Mouse (Mus musculus): ENCODE measurements around the gene P4hb. TPM values are rescaled to one million over a fixed set of nuclear protein-coding genes. Genes with fewer than 3 reads are reported as not detected.
A peak's percentile ranks its signal among the peaks of the same experiment; 100 is the strongest.

P4hb gene
- polyA plus RNA-seq, 1 experiment, result 342 TPM

GRCm38 (mm10) chr11:120554834-120555233 is 18.2 kb downstream of the P4hb start:
- H3K27ac ChIP-seq (ENCODE audit: insufficient read depth, low read depth, low read length), result no peak overlapping the region
- H3K36me3 ChIP-seq (ENCODE audit: control insufficient read depth, insufficient read depth, low read length), result no peaks in the 10 kb centered on the region
- WGBS, result 82% methylated on average over 7 of the region's 7 CpGs
- no peaks in the 10 kb centered on the region for H3K27me3 ChIP-seq (replicated peaks; ENCODE audit: control insufficient read depth, insufficient read depth, low read length)
- H3K4me3 ChIP-seq (ENCODE audit: insufficient read depth, low read depth, low read length), result no peak overlapping the region
- no peak for TF ChIP-seq CTCF (conservative IDR thresholded peaks at IDR 0.05; ENCODE audit: insufficient read depth, insufficient read length, low read depth, low read length)
- no peak for TF ChIP-seq POLR2A (IDR thresholded peaks at IDR 0.05; ENCODE audit: low read depth, low read length)
- DNase-seq, result no peak
- H3K4me1 ChIP-seq (ENCODE audit: control insufficient read depth, insufficient read depth, low read length), result peaks cover 7% of the 10 kb centered on the region; the same call in 1 of the 2 replicates

DNA sequence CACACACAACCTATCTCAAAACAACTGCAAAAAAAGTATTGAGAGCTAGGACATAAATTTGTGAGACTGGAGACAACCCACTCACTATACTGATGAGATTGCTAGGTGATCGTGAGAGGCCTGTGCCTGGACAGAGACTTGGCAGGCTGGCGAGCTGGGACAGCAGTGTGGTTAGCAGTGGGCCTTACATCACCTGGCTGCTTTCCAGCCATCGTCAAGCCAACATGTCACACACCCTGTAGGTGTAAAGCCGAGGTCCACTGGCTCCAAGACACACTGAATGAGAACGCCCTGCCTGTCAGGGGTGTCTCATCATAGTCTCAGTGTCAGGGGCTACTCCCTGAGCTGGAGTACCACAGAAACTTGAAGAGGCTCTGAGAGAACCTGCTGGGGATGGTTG is 20.3 kb downstream of the P4hb start:
- H3K27ac ChIP-seq (ENCODE audit: insufficient read depth, low read depth, low read length), result no peak overlapping the region
- H3K4me3 ChIP-seq (ENCODE audit: insufficient read depth, low read depth, low read length), result no peak overlapping the region
- no peaks in the 10 kb centered on the region for H3K27me3 ChIP-seq (replicated peaks; ENCODE audit: control insufficient read depth, insufficient read depth, low read length)
- 71% methylated on average over 5 of the region's 5 CpGs for WGBS
- no peak for DNase-seq
- no peaks in the 10 kb centered on the region for H3K36me3 ChIP-seq (ENCODE audit: control insufficient read depth, insufficient read depth, low read length)
- no peak for TF ChIP-seq POLR2A (IDR thresholded peaks at IDR 0.05; ENCODE audit: low read depth, low read length)
- TF ChIP-seq CTCF (conservative IDR thresholded peaks at IDR 0.05; ENCODE audit: insufficient read depth, insufficient read length, low read depth, low read length), result no peak
- H3K4me1 ChIP-seq (ENCODE audit: control insufficient read depth, insufficient read depth, low read length), result peaks cover 16% of the 10 kb centered on the region

GRCm38 (mm10) chr11:120550810-120551440 is 22.1 kb downstream of the P4hb start, which contains the start of gene Ppp1r27:
Gene Ppp1r27 (minus strand): TSS chr11:120551132.
- H3K27me3 ChIP-seq (replicated peaks; ENCODE audit: control insufficient read depth, insufficient read depth, low read length), result no peaks in the 10 kb centered on the region
- no peak for DNase-seq
- peaks cover 19% of the 10 kb centered on the region for H3K4me1 ChIP-seq (ENCODE audit: control insufficient read depth, insufficient read depth, low read length)
- 89% methylated on average over 28 of the region's 28 CpGs for WGBS
- peak within 1 kb of the TSS; percentile 51 for H3K4me3 ChIP-seq (ENCODE audit: insufficient read depth, low read depth, low read length)
- TF ChIP-seq CTCF (conservative IDR thresholded peaks at IDR 0.05; ENCODE audit: insufficient read depth, insufficient read length, low read depth, low read length) (no peak), POLR2A (IDR thresholded peaks at IDR 0.05; ENCODE audit: low read depth, low read length) (no peak)
- peak within 1 kb of the TSS; percentile 57 for H3K27ac ChIP-seq (ENCODE audit: insufficient read depth, low read depth, low read length)
- H3K36me3 ChIP-seq (ENCODE audit: control insufficient read depth, insufficient read depth, low read length), result no peaks in the 10 kb centered on the region

DNA sequence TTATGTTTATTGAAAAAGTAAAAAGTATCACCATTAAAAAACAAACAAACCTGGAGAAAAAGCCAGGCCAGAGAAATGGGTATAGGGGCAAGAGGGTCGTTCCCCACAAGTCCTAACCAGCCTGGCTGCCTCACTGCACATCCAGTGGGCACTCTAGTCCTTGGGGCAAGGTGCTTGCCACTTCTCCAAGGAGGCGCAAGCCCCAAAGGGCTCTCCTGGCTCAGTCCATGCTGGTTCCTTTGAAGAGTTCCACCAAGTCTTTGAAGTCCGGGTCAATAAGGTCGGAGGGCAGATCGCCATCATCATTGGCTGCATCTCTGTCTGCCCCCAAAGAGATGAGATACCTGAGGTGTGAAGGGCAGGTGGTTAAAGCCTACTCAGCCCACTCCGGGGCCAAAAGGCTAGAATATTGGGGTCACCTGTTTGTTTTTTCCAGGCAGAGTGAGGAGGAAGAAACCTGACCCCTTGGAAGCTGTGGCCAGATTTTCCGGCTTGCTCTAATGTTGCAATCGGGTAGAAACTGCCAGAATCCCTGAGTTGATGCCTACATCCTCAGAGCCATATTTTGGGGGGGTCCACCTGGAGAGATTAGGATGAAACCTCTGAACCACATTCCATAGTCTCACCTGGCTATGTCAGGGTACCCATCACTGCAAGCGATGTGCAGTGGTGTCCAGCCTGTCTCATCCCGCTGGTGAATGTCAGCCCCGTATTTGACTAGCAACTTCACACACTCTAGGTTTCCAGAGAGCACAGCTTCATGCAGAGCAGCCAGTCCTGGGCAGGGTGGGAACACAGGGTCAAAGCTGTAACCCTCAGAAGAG is 22.9 kb downstream of the P4hb start:
- H3K27ac ChIP-seq (ENCODE audit: insufficient read depth, low read depth, low read length), result peak overlapping the region; percentile 57
- peak overlapping the region; percentile 51 for H3K4me3 ChIP-seq (ENCODE audit: insufficient read depth, low read depth, low read length)
- no peaks in the 10 kb centered on the region for H3K27me3 ChIP-seq (replicated peaks; ENCODE audit: control insufficient read depth, insufficient read depth, low read length)
- 43% methylated on average over 11 of the region's 11 CpGs for WGBS
- no peak for TF ChIP-seq POLR2A (IDR thresholded peaks at IDR 0.05; ENCODE audit: low read depth, low read length)
- TF ChIP-seq CTCF (conservative IDR thresholded peaks at IDR 0.05; ENCODE audit: insufficient read depth, insufficient read length, low read depth, low read length), result no peak
- H3K4me1 ChIP-seq (ENCODE audit: control insufficient read depth, insufficient read depth, low read length), result peaks cover 19% of the 10 kb centered on the region
- H3K36me3 ChIP-seq (ENCODE audit: control insufficient read depth, insufficient read depth, low read length), result no peaks in the 10 kb centered on the region
- no peak for DNase-seq

DNA sequence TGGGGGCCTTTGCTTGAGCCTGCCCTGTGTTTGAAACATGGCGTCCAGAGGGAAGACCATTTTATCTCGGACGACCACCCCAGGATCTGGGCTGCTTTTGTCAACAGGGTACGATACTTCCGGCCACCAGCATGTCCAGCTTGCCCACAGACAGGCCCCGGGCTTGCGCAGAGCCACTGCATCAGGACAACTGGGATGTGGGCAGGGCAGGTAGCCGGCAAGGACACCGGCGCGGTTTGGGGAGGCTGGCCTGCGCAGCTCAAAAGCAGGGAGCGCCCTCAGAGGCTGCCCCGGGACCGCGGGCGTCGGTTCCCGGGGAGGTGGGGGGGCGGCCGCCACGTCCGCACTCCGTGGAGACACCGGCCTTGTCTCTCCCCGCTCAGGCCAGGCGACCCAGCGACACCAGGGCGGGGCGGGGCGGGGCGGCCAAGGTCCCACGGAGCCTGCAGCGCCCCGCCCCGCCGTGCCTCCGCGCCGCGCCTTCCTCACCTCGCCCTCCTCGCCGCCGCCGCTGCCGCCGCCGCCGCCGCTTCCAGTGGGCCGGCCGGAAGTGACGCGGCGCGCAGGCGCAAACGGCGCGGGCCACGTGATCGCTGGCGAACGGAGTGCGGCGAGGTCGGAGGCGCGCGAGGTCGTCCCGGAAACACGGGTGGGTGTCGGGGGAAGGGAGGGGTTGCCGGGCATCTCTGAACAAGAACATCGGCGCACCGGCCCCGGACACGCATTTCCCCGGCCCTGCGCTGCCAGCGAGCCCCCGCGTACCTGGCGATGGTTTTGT is 23.7 kb downstream of the P4hb start, which contains the start of gene Mcrip1:
Mcrip1 (minus strand) TSS at position 560 of the 778 bp plus-strand sequence.
- H3K36me3 ChIP-seq (ENCODE audit: control insufficient read depth, insufficient read depth, low read length), result no peaks in the 10 kb centered on the region
- peaks cover 19% of the 10 kb centered on the region for H3K4me1 ChIP-seq (ENCODE audit: control insufficient read depth, insufficient read depth, low read length)
- no peaks in the 10 kb centered on the region for H3K27me3 ChIP-seq (replicated peaks; ENCODE audit: control insufficient read depth, insufficient read depth, low read length)
- TF ChIP-seq POLR2A (IDR thresholded peaks at IDR 0.05; ENCODE audit: low read depth, low read length) (peak; percentile 64), CTCF (conservative IDR thresholded peaks at IDR 0.05; ENCODE audit: insufficient read depth, insufficient read length, low read depth, low read length) (no peak)
- WGBS, result under 1% methylated on average over 77 of the region's 87 CpGs
- DNase-seq, result peak; percentile 96
- H3K4me3 ChIP-seq (ENCODE audit: insufficient read depth, low read depth, low read length), result peak within 1 kb of the TSS; percentile 75
- peak within 1 kb of the TSS; percentile 82 for H3K27ac ChIP-seq (ENCODE audit: insufficient read depth, low read depth, low read length)

DNA sequence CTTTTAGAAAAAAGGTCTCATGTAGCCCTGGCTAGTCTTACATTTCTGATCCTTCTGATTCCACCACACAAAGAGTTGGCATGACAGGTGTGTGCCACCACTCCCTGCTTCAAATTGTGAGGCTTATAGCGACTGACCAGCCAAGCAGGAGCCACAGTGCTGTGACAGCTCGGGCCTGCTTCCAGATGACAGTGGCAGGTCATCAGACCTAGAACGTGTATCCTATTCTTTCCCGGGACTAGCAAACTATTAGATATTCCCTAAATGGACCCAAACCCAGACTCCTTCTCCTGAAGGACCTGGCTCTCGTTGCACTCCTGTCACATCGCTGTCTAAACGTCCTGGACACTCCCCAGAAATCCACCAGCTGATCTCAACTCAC is 24.3 kb downstream of the P4hb start:
- peak overlapping the region; percentile 82 for H3K27ac ChIP-seq (ENCODE audit: insufficient read depth, low read depth, low read length)
- TF ChIP-seq CTCF (conservative IDR thresholded peaks at IDR 0.05; ENCODE audit: insufficient read depth, insufficient read length, low read depth, low read length), result no peak
- no peak for TF ChIP-seq POLR2A (IDR thresholded peaks at IDR 0.05; ENCODE audit: low read depth, low read length)
- no peaks in the 10 kb centered on the region for H3K27me3 ChIP-seq (replicated peaks; ENCODE audit: control insufficient read depth, insufficient read depth, low read length)
- peaks cover 19% of the 10 kb centered on the region for H3K4me1 ChIP-seq (ENCODE audit: control insufficient read depth, insufficient read depth, low read length)
- WGBS, result 5% methylated on average over 7 of the region's 7 CpGs
- no peak for DNase-seq
- H3K4me3 ChIP-seq (ENCODE audit: insufficient read depth, low read depth, low read length), result peak overlapping the region; percentile 75
- no peaks in the 10 kb centered on the region for H3K36me3 ChIP-seq (ENCODE audit: control insufficient read depth, insufficient read depth, low read length)

Data from kidney, adult 2 months (tissue).